Mouse (Mus musculus) adrenal gland, postnatal 4 days (tissue): ENCODE measurements around the gene Ttc34. TPM values are rescaled to one million over a fixed set of nuclear protein-coding genes. Genes with fewer than 3 reads are reported as not detected.

Experiments used
- DNase-seq, 2 experiments: peaks; one replicate each; pipeline ENCODE4 v3.0.0; 2021 to 2022; ENCODE audit warnings: low spot score in 2 of 2, mixed read lengths in 2 of 2
- long read RNA-seq, 2 experiments: library from polyadenylated mRNA; stranded (forward); transcript quantifications; one replicate each; pipeline ENCODE4 v2.0.0; 2021
- total RNA-seq, 2 experiments: library from RNA; stranded (reverse); gene quantifications; 2 replicates each; pipeline ENCODE4 v1.2.3; 2021

Ttc34 gene
- under 1 TPM; 0.31 to 0.62 TPM for total RNA-seq
- long read RNA-seq, experiment 1, result 0 reads
- long read RNA-seq, experiment 2, partial matches to known transcripts, result 0 of 1 reads
- long read RNA-seq, experiment 2, other reads (novel, unspliced or antisense), result 0 of 1 reads

DNA sequence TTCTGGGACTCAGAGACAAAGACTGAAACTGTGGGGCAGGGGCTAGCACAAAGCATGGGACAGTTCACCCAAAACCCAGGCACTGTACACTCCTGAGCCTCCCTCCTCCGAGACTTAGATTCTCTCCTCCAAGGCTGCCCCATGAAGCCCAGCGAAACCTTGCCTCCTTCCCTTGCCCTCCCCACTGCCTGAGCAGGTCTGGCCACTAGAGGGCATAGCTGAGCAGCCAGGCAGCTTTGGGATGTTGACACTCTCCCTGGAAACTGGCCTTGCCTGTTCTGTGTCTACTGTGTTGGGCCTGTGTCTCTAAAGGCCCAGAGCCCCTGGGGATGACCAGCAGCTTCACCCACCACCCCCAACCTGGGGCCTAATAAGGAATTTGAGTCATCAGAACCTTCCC lies at the start of gene Ttc34:
Ttc34 (plus strand) TSS at position 290 of the 400 bp plus-strand sequence.
- peak in 1 of 2 experiments; percentile 48 for DNase-seq

DNA sequence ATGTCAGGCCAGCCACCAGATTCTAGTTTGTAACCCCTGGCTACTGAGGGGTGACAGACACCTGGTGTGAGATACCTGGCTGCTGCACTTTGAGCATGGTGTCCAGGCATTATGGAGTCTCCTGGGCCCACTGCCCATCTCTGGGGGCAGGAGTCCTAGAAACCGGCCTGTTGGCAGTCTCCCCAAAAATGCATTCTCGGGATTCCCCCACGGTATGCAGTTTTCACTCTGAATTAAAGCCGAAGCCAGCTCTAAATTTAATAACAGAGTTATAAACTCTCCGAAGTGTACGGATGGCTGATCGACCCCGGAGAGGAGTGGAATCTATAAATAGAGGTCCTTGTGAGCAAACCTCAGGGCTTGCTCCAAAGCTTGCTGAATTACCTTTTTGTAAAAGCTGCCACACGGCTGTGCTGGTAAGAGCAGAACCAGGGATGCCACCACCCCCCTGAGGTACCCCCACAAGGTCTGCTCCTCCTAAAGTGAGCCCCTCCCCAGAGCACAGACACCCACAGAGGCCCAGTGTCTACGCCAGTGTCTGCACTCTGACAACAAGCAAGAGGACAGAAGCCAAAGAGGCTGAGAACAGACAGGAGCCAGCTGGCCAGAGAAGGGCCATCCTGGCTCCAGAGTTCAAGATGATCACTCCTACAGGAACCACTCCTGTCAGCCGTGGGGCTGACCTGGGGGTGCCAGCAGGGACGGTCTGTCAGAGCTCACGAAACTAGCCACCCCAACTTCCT lies 49.1 kb upstream of the Ttc34 start:
- no peak for DNase-seq

DNA sequence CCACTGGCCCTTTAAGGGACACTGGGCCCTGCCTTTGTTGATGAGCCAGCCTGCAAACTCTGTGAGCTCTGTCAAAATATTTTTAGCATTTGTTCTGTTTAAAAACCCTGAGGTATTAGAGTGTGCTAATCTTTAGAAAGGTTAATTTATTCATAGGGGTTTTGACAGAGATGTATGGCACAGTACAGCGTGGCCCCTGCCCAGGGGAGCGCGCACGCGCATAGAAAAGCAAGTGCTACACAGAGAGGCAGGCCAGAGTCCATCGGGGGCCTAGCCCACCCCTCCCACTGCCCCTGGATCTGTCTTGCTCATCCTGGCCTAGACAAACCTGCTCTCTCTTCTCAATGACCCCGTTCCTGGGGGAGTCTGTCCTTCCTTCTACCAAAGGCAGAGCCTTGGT lies 45.4 kb upstream of the Ttc34 start:
- DNase-seq, result no peak

DNA sequence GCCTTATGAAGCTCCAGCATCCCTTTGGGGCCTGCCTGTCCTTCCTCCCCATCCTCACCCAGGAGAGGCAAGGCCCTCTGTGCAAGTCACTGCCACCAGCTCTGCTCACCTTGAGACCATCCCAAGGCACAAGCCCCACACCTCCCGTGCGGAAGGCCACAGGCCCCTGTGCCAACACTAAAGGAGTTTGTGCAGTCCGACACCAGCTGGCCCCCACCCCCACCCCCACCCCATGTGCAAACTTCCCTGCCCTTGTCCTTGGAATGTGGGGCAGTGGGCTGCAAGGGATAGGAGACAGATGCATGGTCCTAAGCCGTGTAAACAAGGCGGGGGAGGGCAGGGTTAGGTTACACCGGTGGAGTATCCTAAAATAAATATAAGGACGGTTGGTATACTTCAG lies 43.8 kb upstream of the Ttc34 start:
- no peak for DNase-seq

DNA sequence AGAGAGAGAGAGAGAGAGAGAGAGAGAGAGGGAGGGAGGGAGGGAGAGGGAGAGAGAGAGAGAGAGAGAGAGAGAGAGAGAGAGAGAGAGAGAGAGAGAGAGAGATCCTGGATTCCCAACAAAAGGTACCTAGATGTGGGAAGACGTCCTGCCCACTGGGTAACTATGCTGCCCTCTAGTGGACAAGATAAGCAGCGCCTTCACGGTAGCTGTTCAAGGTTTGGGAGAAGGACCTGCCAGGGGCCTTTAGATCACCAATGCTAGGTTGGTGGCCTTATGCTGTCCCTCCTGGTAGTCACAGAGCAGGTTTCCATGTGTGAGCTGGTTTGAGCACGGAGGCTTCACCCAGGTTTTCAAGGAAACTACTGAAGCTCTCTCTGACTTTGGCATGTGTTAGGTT lies 39.4 kb upstream of the Ttc34 start:
- DNase-seq, result peak in 1 of 2 experiments; percentile 21

DNA sequence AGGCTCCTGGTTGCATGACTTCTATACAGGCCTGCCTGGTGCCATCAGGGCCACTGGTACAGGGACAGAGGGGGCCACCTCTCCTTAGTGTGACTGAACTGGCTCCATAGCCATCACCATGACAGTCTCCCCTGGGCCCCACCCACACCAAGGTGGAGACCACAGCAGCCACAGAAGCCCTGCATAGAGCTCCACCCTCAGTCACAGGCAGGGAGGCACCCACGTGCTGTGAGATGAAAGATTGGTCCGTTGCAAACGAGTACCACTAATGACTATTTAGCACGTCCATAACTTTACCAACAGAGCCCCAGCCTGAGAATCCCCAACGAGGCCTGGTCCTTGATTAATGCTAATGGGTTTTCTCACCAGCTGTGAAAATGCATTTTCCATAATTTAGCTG lies 36.7 kb upstream of the Ttc34 start:
- no peak for DNase-seq

DNA sequence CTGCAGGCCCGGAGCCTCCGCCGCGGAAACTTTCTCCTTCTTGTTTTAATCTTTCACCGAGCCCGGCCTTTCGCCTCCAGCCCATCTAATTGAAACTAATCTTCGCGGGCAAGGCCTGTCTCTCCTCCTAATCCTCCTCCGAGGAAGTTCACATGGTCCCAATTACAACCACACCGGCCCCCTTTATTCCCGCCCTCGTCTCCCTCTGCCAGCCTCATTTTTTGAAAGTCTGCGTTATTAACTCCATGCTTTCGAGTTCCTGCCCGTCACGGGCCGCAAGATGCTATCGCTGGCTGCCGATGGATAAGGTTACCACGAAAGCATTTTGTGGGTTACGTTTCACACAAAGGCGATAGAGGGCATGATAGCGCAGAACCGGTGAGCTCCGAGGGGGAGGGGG lies 35.0 kb upstream of the Ttc34 start:
- no peak for DNase-seq

DNA sequence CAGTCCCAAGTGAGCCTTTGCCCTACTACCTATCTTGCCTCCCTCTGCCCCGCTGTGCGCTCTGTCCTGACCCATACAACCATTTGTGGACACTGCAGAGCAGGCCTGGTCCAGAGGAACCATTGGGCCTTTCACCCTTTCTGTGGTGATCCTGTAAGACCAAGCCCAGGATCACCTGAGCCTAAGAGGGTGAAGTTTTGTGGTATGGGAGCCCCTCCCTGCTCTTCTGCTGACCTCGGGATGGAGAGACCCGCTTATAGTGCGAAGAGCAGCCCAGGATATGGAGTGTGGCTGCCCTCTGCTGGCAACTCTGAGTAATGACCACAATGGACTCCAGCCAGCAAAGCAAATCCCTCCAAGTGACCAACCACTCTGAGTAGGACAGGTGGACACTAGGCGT lies 11.6 kb upstream of the Ttc34 start:
- no peak for DNase-seq

DNA sequence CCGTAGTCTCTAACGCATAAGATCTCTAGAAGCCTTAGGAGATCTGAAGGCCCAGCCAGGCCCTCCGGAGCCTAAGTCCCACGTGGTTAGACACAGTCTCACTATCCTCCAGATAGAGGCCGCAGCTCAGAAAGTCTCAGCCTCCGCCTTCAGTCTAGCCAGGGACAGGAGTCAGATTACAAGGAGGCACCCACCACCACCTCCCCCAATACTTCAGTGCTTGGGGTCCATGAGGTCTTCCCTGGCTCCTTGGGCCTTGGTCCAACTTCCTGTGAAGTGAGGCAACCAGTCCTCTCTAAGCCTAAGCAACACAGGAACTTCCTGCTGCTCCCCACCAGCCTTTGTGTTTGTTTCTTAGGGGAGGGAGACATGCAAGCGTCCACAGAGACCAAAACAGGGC lies 11.0 kb upstream of the Ttc34 start:
- no peak for DNase-seq

DNA sequence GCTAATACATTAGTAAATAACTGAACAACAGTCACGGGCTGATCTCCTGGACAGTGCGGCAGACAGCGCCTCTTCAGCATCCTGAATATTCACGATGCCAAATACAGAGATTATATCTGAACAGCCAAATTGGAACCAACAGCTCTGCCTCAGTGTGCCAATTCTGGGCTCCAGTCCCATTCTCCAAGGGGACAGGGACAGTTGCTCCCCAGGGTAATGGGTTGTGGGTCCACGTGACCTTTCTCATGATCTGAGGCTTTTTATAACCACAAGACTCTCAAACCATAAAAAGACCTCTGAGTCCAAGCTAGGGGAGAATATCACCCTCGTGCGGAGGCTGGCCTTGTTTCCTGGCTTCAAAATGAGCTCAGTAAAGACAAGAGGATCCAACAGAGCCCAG lies 10.1 kb upstream of the Ttc34 start:
- DNase-seq, result no peak

DNA sequence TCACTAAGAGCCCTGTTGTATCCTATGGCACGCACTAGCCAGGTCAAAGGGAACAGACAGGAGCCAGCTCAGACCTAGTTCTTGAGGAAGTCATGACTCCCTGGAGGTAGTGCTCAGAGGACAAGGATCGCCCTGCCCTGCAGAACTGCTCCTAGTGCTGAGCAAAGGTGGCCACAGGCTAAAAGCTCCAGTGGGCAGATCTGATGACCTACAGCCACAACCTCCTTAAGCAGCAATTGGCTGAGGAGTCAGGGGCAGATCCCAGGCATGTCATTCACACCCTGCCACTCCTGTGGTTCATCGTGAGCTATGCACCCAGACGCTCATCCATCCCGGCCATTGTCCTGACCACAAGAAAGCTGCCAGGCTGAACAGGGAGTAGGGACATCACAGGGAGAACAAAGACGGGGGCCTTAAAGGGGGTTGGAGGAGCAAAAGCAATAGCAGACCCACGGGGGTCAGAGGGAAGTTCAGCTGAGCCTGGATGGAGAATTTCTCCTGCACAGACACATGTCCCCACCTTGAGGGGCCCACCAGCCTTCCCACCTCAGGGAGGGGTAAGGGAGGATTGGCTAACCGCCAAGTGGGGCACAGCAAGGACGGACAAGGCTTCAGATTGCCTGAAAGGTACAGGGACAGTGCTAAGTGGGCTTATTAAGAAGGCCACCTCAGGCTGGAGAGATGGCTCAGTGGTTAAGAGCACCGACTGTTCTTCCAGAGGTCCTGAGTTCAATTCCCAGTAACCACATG lies 9.2 kb upstream of the Ttc34 start:
- DNase-seq, result no peak

DNA sequence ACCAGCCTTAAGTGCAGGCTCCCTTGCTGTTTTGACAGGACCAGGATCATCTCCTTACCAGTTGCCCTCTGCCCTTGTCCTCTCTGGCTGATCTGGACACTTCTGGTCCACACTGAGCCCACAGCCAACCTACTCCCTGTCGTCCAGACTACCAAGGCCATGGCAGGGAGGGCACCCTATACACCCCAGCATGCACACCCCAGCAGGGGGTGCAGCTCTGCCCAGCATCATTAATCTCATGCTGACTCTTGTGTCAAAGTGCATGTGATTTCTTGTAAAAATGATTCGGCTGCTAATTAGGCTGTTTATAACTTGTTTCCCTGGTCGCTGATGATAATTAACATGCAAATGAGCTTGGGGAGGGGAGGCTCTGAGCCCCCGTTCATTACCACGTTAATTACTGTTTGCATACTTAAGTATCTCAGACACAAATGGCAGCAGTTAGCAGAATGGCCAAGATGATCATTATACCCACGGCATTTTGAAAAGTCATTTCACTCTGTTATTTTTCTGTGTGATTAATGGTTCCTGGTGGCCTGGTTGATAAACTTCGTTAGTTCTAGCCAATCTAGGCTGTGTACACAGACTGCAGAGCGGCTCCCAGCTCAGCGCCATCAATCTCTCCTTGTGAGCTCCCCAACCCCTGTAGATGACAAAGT lies 5.2 kb upstream of the Ttc34 start:
- no peak for DNase-seq

DNA sequence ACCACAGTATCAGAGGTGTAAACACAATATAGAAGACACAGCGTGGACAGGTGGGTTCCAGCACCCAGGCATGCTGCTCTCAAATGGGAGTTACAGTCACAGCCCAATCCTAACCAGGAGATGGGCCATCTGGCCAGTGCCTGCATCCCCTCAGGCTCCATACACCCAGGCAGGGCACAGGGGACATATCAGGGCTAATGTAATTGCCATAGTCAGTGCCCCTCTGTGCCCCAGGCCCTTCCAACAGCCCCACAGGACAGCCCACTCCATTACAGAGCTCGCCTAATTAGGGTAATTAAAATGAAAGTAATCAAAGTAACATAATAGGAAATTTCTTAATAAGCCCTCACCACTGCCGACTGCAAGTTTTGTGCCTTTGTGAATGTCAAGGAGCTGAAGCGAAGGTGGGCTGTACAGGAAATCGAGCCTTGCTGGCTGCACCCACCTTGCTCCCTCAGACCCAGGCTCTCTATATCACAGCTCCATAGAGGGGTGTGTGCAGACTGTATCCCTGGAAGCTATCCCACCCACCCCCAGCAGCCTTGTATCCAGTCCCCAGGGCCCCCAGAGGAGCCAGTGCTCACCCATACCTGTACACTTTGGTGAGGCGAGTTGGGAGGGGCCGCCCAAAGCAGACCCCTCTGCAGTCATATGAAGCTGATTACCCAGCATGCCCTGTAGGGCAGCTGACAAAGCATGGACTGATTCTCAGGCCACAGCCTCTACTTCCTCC lies 910 bp upstream of the Ttc34 start:
- DNase-seq, result no peak

DNA sequence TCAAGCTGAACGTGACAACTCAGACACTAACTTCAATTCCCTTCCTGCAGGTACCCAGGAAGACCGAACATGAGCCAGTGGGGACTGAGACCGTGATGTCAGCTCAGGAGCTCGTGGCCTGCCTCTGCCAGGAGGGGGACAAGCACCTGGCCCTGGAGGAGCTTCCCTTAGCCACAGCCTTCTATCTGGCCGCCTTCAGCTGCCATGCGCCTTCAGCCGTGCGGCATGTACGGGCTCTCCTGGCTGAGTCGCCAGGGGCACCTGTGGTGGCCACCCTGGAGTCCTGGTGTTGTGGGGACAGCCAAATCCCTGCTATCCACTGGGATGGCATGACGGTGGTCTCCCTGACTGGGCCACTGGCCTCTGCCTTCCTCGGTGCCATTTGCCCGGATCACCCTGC lies 1.5 kb downstream of the Ttc34 start:
- no peak for DNase-seq

DNA sequence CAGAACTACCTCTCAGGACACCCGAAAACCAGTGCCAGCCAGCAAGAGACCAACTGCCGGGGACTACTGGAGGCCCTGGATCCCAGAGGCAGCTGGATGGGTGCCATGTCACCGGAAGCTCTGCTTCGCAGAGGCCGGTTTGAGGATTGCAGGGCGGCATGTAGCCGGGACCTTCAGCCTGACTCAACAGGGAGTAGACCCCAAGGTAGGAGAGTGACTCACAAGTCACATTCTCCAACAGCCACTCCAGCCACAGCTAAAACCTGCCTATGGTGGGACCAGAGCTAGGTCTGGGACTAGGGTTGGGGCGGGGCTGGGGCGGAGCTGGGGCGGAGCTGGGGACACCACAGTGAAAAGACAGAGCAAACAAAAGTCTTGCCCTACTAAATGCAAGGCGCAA lies 2.1 kb downstream of the Ttc34 start:
- DNase-seq, result no peak

DNA sequence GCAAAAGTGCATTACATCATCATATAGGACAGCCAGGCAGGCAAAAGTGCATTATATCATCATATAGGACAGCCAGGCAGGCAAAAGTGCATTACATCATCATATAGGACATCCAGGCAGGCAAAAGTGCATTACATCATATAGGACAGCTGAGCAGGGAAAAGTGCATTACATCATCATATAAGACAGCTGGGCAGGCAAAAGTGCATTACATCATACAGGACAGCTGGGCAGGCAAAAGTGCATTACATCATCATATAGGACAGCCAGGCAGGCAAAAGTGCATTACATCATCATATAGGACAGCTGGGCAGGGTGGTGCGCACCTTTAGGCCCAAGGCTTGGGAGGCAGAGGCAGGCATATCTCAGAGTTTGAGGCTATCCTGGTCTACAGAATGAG lies 15.4 kb downstream of the Ttc34 start:
- no peak for DNase-seq

DNA sequence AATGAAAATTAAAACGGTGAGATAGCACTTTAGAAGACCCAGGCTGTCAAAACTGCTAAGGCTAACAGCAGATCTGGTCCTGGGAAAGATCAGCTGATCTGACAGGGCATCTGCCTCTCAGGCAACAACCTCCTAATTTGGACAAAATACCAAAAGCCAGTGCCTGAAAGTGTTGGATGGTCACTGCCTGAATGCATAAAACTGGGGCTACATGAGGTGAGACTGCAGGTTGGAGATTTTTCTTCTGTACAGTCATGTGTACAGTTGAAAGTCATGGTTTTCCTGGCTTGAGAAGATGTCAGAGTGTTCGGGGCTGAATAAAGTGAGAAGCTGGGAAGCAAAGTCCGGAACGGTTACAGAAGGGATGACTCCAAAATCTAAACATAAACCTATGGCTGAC lies 16.6 kb downstream of the Ttc34 start:
- DNase-seq, result no peak

DNA sequence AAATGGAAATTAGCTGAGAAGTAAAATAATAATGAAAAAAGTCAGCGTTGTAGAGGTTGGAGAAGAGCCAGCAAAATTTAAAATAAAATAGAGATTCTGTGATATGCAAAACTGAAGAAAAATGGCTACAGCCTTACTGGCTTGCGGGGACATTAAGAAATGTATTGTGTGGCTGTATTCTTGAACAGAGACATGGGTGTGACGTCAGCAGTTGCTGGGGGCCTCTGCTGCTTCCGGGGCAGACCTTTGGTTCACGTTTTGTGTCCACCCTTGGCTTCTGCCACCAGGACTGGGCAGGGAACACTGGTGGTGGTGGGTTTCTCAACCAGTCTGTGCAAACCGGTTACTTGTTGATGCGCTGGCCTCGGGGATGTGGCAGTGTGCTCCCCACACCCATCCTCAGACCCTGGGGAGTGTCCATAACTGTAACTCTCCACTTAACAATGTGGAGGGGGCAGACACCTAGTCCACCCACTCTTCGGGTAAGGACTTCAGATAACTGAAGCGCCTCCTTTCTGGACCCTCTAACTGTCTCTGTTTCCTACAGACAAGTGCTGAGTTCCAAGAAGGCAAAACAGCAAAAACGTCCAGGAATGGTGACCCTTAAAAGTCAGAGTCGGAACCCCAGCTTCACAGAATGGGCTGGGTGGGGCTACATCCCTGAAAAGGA lies 17.6 kb downstream of the Ttc34 start:
- no peak for DNase-seq

DNA sequence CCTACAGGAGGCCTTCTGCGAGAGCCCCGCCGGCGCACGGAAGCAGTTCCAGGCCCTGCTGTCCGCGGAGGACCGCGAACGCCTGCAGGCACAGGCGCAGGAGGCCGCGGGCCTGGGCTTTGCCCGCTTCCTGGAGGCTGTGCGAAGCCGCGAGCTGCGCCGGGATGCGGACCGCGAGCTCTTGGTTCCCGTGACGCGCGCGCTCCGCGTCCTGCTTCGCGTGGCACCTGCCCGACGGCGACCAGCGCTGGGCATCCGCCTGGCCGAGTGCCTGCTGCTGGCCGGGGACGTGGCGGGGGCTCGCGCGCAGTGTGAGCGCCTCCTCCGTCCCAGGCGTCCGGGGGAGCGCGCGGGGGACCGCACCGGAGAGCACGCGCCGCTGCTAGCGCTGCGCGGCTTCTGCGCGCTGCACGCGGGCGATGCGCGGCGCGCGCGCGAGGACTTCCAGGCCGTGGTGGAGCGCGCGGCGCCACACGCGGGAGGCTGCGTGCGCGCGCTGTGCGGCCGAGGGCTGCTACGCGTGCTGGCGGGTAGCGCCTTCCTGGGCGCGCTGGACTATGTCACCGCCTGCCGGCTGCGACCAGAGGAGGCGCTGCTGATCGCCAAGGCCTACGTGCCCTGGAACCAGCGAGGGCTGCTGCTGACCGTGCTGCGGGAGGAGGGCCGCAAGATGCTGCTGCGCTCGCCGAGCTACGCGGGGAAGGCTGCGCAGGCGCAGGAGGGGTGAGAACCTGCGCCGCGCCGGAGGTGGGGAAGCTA lies 18.6 kb downstream of the Ttc34 start:
- peak; percentile 35 to 39 for DNase-seq

DNA sequence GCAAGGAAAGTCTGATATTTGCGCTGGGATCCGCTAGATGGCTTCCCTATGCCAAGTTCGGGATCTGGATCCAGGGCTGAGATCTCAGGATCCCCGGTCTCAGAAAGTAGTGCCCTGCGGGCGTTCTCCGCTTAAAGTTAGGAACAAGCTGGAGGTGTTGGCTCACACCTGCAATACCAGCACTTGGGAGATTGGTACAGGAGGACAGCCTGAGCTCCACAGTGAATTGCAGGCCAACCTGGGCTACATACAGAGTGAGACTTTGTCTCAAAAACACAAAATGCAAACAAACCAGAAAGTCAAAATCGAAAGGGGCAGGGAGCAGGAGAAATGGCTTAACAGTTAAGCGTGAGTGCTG lies 19.2 kb downstream of the Ttc34 start:
- no peak for DNase-seq
